Mouse (Mus musculus) liver, adult 2 months (tissue): ENCODE data around the gene Dus1l. TPM values are rescaled to one million over a fixed set of nuclear protein-coding genes. Genes with fewer than 3 reads are reported as not detected.

Experiments used
- DNase-seq: peaks from one replicate; pipeline ENCODE4 v3.0.0-alpha.2; 2011; ENCODE audit warnings: low read depth, low spot score; ENCODE audit errors: extremely low read depth
- H3K27ac ChIP-seq: fragments of 200-500 bp; replicated peaks from 2 replicates; pipeline ENCODE4 v1.5.1; 2012; ENCODE audit warnings: low read depth, mild to moderate bottlenecking, control low read depth, inconsistent platforms, low read length; ENCODE audit not compliant: insufficient read depth
- H3K27me3 ChIP-seq: fragments of 200-500 bp; 2 replicates; pipeline ENCODE4 v1.6.1; 2012; ENCODE audit warnings: mild to moderate bottlenecking, moderate library complexity, low read length, inconsistent platforms; ENCODE audit not compliant: control insufficient read depth, insufficient read depth
- H3K36me3 ChIP-seq: fragments of 200-500 bp; 2 replicates; pipeline ENCODE4 v1.6.1; 2012; ENCODE audit warnings: low read length, inconsistent platforms; ENCODE audit not compliant: control insufficient read depth, insufficient read depth
- H3K4me1 ChIP-seq: fragments of 200-500 bp; 2 replicates; pipeline ENCODE4 v1.6.1; 2011; ENCODE audit warnings: low read length; ENCODE audit not compliant: control insufficient read depth, insufficient read depth
- H3K4me3 ChIP-seq: fragments of 200-500 bp; 2 replicates; pipeline ENCODE4 v1.5.1; 2011; ENCODE audit warnings: low read depth, mild to moderate bottlenecking, control low read depth, low read length, moderate library complexity; ENCODE audit not compliant: insufficient read depth
- H3K79me2 ChIP-seq: fragments of 200-500 bp; 2 replicates; pipeline ENCODE4 v1.6.1; 2012; ENCODE audit warnings: inconsistent platforms, mild to moderate bottlenecking, low read length, moderate library complexity; ENCODE audit not compliant: control insufficient read depth, insufficient read depth
- H3K9ac ChIP-seq: fragments of 200-500 bp; 2 replicates; pipeline ENCODE4 v1.6.1; 2012; ENCODE audit warnings: low read depth, mild to moderate bottlenecking, control low read depth, inconsistent platforms, low read length
- CTCF ChIP-seq: fragments of 200-500 bp; IDR thresholded peaks from 2 replicates; pipeline ENCODE4 v1.5.1; 2011; ENCODE audit warnings: low read depth, low read length, control low read depth
- POLR2A ChIP-seq: fragments of 200-500 bp; IDR thresholded peaks from 2 replicates; pipeline ENCODE4 v1.6.1; 2011; ENCODE audit warnings: low read length, control low read depth; ENCODE audit not compliant: insufficient read depth; ENCODE audit errors: extremely low read depth
- WGBS: fragments of 180-500 bp; shearing (Covaris S2); methylation state at CpG from one replicate; pipeline ENCODE4 v1.1.7; 2018; 5-methylcytosine and 5-hydroxymethylcytosine counted together
- polyA plus RNA-seq: library from polyadenylated mRNA; depleted of rRNA; stranded (reverse); fragments of >200 nt; gene quantifications from 2 replicates; pipeline ENCODE4 v1.2.3, GENCODE M21; 2012
- total RNA-seq: library from RNA; depleted of rRNA; stranded (reverse); fragments of >200 nt; gene quantifications from 2 replicates; pipeline ENCODE4 v1.2.3, GENCODE M21; 2014

Gene Dus1l
- total and polyA plus RNA-seq, 2 experiments, result 52.1 to 69.7 TPM

GRCm38 (mm10) chr11:120821076-120821922, 25.1 kb upstream of the Dus1l start:
- H3K27me3 ChIP-seq, result no peaks in the 10 kb centered on the region
- H3K27ac ChIP-seq, result peak overlapping the region; percentile 81
- H3K36me3 ChIP-seq, result peaks cover 31% of the 10 kb centered on the region
- H3K9ac ChIP-seq, result peak overlapping the region; percentile 94
- peak; percentile 66 for DNase-seq
- peaks cover 19% of the 10 kb centered on the region for H3K79me2 ChIP-seq
- TF ChIP-seq CTCF, result no peak
- no peak for TF ChIP-seq POLR2A
- peak overlapping the region; percentile 96 for H3K4me3 ChIP-seq
- WGBS, result 45% methylated on average over 14 of the region's 14 CpGs
- H3K4me1 ChIP-seq, result peaks cover 41% of the 10 kb centered on the region

GRCm38 (mm10) chr11:120820546-120820945, 24.3 kb upstream of the Dus1l start:
- peak overlapping the region; percentile 94; the same call in 1 of the 2 replicates for H3K9ac ChIP-seq
- no peak for DNase-seq
- peaks cover 38% of the 10 kb centered on the region for H3K36me3 ChIP-seq
- H3K4me1 ChIP-seq, result peaks cover 37% of the 10 kb centered on the region
- TF ChIP-seq CTCF (no peak), POLR2A (no peak)
- peaks cover 19% of the 10 kb centered on the region for H3K79me2 ChIP-seq
- 88% methylated on average over 14 of the region's 14 CpGs for WGBS
- H3K27me3 ChIP-seq, result no peaks in the 10 kb centered on the region
- no peak overlapping the region; the same call in 1 of the 2 replicates for H3K27ac ChIP-seq
- H3K4me3 ChIP-seq, result peak overlapping the region; percentile 96; the same call in 1 of the 2 replicates

DNA sequence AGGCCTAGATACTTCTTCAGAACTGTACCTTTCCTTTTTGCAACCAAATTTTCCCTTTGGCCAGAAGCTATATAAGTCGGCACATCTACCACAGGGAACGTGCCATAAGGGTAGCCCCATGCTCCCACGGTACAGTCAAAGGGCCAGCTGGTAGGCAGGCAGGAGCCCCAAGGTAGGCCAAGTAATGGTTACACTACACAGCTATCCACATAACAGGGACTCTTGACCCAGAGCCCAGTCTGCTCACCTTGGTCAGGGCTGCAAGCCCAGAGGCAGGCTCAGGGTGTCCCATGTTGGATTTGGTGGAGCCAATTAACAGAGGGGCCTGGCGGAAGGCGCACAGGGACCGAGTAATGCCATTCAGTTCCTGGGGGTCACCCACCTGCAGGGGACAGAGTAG, 23.4 kb upstream of the Dus1l start:
- Histone ChIP-seq H3K27ac (peak overlapping the region; percentile 3), H3K4me1 (peaks cover 31% of the 10 kb centered on the region), H3K79me2 (peaks cover 19% of the 10 kb centered on the region), H3K27me3 (no peaks in the 10 kb centered on the region), H3K36me3 (peaks cover 48% of the 10 kb centered on the region), H3K4me3 (no peak overlapping the region), H3K9ac (no peak overlapping the region)
- 83% methylated on average over 6 of the region's 6 CpGs for WGBS
- DNase-seq, result peak; percentile 60
- TF ChIP-seq CTCF (no peak), POLR2A (no peak)

GRCm38 (mm10) chr11:120818251-120818650, 22.0 kb upstream of the Dus1l start:
- peaks cover 31% of the 10 kb centered on the region for H3K4me1 ChIP-seq
- DNase-seq, result no peak
- H3K27me3 ChIP-seq, result no peaks in the 10 kb centered on the region
- H3K79me2 ChIP-seq, result peaks cover 14% of the 10 kb centered on the region
- no peak overlapping the region for H3K4me3 ChIP-seq
- TF ChIP-seq POLR2A (no peak), CTCF (no peak)
- no peak overlapping the region for H3K27ac ChIP-seq
- no peak overlapping the region for H3K9ac ChIP-seq
- WGBS, result 91% methylated on average over 13 of the region's 13 CpGs
- H3K36me3 ChIP-seq, result peaks cover 57% of the 10 kb centered on the region

- Histone ChIP-seq H3K9ac (no peak overlapping the region), H3K36me3 (peaks cover 63% of the 10 kb centered on the region), H3K4me1 (peaks cover 25% of the 10 kb centered on the region), H3K27me3 (no peaks in the 10 kb centered on the region), H3K4me3 (no peak overlapping the region), H3K79me2 (peaks cover 5% of the 10 kb centered on the region), H3K27ac (peak overlapping the region; percentile 21; the same call in 1 of the 2 replicates)
- peak; percentile 66 for DNase-seq
- WGBS, result 27% methylated on average over 6 of the region's 6 CpGs
- TF ChIP-seq CTCF, result no peak
- TF ChIP-seq POLR2A, result no peak
Measured at GRCm38 (mm10) chr11:120817358-120817757, 21.2 kb upstream of the Dus1l start.

DNA sequence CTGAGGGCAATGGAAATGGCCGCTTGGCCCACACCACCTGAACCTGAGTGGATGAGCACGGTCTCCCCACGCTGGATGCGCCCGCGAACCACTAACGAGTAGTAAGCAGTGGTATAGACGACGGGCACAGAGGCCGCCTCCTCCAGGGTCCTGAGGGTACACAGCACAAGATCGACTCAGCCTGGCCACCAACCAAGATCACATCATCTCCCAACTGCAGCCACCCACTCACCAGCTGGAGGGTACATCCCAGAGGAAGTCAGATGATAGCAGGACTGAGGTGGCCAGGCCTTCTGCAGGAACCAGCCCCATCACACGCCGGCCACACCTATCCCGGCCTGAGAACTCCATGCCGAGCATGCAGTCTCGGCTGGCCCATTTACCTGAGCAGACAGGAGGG, 15.9 kb upstream of the Dus1l start:
- 94% methylated on average over 16 of the region's 16 CpGs for WGBS
- H3K27me3 ChIP-seq, result no peaks in the 10 kb centered on the region
- peaks cover 79% of the 10 kb centered on the region for H3K36me3 ChIP-seq
- DNase-seq, result no peak
- H3K79me2 ChIP-seq, result no peaks in the 10 kb centered on the region
- no peaks in the 10 kb centered on the region for H3K4me1 ChIP-seq
- no peak overlapping the region for H3K4me3 ChIP-seq
- TF ChIP-seq POLR2A (no peak), CTCF (no peak)
- H3K27ac ChIP-seq, result no peak overlapping the region
- H3K9ac ChIP-seq, result no peak overlapping the region
